Mouse (Mus musculus): ENCODE results near the gene Eno4.
"Not testable (repeated sequence)": the region's sequence is repeated elsewhere in the genome, so short reads cannot be mapped to it uniquely, and the experiment has no call there.

The Eno4 gene

DNA sequence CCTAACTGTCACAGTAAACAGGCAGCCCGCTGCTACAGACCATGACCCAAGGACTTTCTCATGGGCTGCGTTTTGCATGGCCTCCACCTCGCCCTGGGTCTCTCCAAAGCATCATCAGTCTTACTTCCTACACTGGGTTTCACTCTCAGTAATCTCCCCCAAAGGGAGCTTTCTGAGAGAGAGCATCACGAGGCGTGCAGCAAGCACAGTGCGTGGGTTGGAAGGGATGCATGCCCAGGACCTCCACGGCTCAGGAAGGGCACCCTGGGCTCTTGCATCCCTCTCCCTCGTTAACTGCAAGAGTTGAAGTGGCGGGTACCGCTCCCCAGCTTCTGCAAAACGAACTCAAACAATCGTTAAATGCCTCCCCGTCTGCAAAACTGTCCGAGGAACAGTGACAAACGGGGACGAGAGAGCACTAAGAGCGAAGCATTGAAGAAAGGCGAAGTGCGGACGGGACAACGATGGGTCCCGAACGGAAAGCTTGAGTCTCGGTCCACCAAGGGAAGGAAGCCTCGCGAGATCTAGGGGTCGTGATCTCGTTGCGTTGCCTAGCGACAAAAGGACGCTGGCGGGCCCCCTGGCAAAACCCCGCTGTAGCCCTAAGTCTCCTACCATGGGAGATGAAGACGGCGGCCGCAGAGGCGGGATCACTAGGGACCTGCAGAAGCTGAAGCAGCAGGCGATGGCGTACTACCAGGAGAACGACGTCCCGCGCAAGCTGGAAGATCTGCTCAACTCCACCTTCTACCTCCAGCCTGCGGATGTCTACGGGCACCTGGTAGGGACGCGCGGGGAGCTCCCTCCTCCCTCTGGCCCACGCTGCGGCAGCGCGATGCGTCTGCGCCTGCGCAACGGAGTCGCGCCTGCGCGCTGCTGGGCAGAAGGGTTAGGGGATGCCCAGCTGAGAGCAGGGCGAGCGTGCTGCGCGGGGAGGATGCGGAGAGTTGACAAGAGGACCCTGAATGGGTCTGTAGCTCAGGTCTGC, at the start of gene Eno4, which contains the start of gene Hspa12a:
Eno4 (plus strand) TSS at position 585 of the 988 bp plus-strand sequence.
Hspa12a (minus strand) TSS at position 814 of the 988 bp plus-strand sequence.
- peak; percentile 94 to 96 for DNase-seq (ENCODE audit: low spot score in 2 of 2)

- DNase-seq (ENCODE audit: low spot score in 2 of 2) = no peak
Observed at GRCm38 (mm10) chr19:58896216-58896615, 47.0 kb upstream of the Eno4 start.

DNA sequence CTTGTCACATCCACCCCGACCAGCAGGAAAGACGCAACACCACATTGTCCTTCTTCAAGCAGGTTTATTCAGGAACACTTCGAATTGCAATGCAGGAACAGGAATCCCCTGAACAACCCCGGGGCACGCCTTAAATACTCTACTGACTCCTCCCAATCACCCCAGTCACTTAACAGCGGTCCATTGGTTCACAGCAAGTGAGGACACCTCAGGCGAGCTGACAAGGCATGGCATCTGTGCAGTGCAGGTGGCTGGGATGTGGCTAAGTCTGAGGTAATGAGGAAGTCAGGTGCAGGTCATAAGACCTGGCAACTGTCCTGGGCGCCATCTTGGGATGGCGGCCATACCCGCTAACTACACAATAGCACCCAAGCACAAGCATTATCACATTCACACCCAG, 42.8 kb upstream of the Eno4 start:
- DNase-seq (ENCODE audit: low spot score in 2 of 2) = not testable (repeated sequence)

DNA sequence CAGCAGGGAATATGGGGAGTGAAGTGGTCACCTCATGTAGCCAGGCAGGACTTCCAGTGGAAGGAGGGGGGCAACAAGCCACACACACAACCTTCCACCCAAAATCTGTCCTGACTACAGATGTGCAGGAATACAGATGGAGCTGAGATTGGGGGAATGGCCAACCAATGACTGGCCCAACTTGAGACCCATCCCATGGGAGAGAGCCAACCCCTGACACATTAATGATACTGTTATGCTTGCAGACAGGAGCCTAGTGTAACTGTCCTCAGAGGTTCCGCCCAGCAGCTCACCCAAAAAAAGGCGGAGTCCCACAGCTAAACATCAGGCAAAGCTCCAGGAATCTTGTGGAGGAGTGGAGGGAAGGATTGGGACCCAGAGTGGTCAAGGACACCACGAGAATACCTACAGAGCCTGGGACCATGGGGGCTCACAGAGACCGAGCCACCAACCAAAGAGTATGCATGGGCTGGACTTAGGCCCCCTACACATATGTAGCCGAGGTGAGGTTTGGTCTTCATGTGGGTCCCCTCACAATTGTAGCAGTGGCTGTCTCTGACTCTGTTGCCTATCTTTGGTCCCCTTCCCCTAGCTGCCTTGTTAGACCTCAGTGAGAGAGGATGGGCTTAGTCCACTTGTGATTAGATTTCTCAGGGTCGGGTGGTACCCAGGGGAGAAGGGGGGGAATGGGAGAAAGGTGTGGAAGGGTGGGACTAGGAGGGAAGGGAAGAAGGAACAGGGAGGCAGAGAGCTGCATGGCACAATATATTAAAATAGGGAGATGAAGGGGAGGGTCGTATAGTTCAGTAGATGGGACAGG, 39.9 kb upstream of the Eno4 start:
- DNase-seq (ENCODE audit: low spot score in 2 of 2) = no peak

DNA sequence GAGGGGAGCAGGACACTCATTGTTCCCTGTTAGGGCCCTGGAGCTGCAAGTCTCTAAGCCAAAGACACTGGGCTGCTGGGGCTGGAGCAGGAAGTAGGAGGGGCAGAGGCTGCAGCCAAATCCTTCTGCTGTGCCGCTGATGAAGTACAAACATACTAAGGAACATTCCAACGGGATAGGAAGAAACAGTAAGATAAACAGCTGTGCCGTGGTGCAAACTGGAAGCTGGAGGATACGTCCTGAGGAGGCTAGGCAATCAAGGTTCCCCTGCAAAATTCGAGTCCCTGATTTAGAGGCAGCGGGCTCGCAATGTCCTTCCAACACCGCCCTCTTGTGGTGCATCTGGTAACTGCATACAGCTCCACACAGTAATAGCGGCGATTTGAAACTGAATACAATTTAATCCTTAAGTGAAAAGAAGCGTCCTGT, 39.3 kb upstream of the Eno4 start:
- peak; percentile 93 to 94 for DNase-seq (ENCODE audit: low spot score in 2 of 2)

GRCm38 (mm10) chr19:58906685-58907084, 36.5 kb upstream of the Eno4 start:
- DNase-seq (ENCODE audit: low spot score in 2 of 2) = no peak

DNA sequence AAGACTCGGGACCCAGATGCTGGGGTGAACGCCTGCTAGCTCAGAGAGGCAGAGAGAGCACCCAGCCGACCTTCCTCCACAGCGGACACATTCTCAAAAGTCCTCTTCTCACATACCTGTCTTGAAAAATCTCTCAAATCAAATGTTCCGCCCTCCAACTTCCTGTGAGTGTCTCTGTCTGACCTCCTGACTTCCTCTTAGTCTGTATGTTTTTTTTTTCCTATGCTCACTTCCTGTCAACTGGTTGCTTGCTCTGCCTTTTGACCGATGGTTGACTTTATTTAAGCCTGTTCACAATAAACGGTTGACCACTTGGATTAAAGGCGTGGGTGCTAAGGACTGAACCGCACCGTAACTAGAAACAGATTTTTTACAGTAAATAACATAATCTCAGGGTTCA, 35.2 kb upstream of the Eno4 start:
- DNase-seq (ENCODE audit: low spot score in 2 of 2) = no peak

DNA sequence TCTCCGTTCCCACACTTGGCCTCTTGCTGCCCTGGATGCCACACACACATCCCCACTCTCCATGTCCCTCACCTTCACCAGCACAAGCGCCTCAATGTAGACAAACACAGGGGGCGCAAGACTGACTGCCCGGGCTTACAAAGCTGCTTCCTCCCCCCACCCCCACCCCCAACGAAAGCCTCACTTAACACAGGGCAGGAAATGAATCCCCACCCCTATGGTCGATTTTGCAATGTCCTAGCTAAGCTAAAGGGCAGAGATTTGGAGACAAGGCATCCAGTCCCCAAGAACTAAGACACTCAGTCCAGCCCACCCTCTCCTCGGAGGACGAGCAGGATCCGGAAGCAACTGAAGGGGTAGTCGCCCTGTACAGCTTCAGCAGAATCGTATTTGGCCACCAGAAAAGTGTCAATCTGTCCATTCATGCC, 32.3 kb upstream of the Eno4 start:
- DNase-seq (ENCODE audit: low spot score in 2 of 2) = peak in 1 of 2 experiments; percentile 19

DNA sequence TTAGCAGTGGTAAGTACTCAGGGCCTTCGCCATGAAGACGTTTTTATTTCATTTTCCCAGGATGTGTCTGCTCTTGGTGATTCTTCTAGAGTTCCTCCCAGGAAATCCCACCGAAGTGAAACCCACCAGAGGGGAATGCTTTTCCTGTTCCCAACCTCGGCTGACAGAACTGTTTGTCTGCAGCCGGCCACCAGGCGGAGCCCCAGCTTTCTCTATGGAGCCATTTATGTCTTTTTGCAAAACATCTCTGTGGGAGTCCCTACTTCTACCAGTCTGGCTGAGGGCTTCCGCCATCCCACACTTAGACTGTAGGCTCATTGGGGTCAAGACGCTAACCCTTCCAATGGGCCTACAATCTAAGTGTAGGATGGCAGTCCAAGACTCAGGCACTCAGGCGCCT, 31.8 kb upstream of the Eno4 start:
- DNase-seq (ENCODE audit: low spot score in 2 of 2) = peak; percentile 81 to 88

- no peak for DNase-seq (ENCODE audit: low spot score in 2 of 2)
Observed at GRCm38 (mm10) chr19:58913301-58913700, 29.9 kb upstream of the Eno4 start.

DNA sequence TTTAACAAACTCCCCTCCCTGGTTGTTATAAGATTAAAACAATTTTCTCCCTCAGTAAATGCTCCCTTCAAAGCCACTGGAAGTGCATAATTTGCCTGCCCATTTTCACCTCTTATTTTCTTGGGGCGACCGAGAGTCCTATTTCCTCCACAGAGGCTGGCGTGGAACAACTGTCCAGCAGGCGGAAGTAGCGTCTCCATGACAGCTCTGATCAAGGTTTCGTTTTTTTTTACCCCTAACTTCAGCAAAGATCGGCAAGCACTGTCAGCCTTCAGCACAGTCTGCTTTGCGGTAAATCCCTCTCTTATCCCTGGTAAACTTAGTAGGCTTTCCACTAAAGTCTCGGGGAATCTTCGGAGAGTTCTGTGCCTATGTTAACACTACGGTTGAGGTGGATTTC, 24.6 kb upstream of the Eno4 start:
- no peak for DNase-seq (ENCODE audit: low spot score in 2 of 2)

DNA sequence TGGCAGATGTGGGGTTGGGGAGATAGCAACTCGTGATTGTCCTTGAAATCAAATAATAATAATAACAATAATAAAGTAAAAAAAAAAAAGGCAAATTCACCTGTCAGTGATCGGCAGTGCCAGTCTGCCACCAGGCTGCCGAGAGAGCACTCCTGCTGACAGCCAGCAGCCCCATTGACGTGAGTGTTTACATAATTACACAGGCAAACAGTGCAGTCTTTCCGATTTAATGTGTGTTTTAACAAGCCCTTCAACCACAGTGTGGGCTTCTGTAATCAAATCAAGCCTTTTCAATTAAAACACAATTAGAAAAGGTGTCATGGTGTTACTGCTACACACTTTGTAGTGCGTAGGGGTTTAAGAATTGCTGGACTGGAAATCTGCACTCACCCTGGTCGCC, 24.1 kb upstream of the Eno4 start:
- no peak for DNase-seq (ENCODE audit: low spot score in 2 of 2)

DNA sequence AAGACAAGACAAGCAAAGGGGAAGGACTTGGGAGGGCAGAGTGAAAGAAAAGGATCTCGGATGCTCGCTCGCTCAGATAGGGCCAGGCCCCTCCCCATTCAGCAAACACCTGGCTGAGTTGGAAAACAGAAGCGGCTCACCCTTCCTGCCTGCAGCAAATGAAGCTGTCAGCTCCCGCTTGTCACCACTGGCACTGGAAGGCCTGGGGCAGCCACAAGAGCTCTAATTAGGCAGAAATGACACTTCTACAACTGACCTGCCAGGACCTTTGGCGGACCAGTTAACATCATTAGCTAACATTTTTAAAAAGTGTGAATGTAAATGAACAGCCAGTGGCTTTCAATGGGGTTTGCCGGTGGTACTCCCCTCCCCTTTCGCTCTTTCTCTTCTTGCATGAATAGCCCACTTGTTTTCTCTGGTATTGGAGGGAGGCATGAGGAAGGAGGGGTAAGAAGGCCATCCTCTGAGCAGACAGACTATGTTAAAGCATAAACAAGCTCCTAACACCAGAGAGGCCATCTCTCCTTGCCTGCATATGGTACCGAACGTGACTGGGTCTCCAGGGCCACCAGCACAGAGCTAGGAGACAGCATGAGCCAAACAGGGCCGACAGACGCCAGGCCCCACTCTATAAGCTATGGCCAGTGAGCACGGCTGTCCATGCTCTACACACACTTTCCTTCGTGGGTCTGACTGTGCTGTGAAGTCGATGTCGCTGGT, 12.0 kb upstream of the Eno4 start:
- no peak for DNase-seq (ENCODE audit: low spot score in 2 of 2)

DNA sequence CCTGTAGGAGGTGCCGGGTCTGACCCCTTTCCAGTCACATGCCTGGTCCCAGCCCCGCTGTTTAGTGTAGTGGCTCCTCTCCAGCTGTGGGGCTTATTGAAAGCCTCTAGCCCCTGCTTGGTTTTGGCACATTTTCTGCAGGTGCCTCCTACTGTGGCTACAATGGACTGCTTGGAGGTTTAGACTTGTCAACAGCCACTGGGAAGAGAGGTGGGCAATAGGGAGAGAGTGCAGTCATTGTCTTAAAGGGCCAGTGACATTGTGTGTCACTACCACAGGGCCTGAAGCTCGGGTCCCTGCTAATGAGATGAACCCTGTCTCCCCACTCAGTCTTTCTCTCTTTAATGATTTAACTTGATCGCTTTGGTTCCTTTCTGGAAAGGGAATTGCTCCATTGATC, 10.2 kb upstream of the Eno4 start:
- no peak for DNase-seq (ENCODE audit: low spot score in 2 of 2)

- no peak for DNase-seq (ENCODE audit: low spot score in 2 of 2)
Observed at GRCm38 (mm10) chr19:58945959-58946358, 2.7 kb downstream of the Eno4 start.

- DNase-seq (ENCODE audit: low spot score in 2 of 2) = no peak
Observed at GRCm38 (mm10) chr19:58951521-58951920, 8.3 kb downstream of the Eno4 start.

DNA sequence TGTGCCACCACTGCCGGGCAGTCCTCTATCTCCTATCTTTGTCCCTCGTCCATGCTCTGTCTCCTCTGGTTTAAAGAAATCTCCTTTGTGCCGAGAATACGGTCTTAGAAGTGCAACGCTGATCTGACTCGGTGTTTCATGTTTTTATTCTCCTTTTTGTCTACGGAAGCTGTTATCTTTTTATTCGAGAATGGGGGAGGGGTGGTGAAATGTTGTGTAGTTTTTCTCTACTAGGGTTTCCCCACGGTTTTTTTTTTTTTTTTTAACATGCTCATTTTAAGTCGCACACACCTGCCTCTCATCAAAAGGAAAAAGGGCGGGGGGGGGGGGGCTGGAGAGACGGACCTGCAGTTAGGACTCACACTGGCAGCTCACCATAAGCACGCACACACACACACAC, 9.0 kb downstream of the Eno4 start:
- DNase-seq (ENCODE audit: low spot score in 2 of 2) = no peak

DNA sequence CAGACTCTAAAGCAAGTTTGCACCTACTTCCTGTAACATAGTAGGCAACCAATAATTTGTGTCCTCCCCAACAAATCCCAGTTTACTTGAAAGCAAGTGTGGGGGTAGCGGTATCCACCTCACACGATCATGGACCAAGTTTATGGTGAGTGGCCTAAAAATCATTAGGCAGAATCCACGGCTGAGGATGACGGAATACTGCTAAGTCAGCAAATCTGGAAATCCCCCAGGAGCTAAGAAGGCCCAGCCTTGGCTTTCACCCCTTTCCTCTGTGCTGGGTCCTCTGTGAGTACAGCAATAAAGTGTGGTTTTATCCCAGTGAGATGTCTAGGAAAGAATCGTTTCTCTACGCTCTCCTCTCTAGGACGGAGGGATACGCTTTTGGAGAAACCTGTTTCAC, 11.6 kb downstream of the Eno4 start:
- DNase-seq (ENCODE audit: low spot score in 2 of 2) = no peak

GRCm38 (mm10) chr19:58963011-58963410, 19.8 kb downstream of the Eno4 start:
- no peak for DNase-seq (ENCODE audit: low spot score in 2 of 2)

- DNase-seq (ENCODE audit: low spot score in 2 of 2) = no peak
Observed at GRCm38 (mm10) chr19:58968731-58969506, 25.7 kb downstream of the Eno4 start.

DNA sequence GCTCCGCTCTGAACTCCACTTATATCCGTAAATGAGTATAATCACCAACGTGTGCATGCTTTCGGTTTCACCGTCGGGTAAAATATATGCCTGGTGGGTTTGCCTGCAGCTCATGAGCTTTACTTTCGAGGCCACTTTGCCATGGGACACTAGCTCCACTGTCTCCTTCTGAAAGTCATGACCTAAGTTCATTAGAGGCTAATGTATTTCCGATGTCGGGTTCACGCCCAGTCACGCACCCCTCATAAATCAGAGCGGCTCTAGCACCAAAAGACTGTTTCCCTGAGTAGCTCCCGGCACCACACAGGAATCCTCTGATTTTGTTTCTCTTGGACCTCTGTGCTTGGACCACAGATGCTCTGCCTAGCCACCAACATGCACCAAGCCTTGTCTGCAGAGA, 27.6 kb downstream of the Eno4 start:
- DNase-seq (ENCODE audit: low spot score in 2 of 2) = no peak

All from cerebellum, postnatal 4 days (tissue).